ENCODE assay signal across 9 mouse cellular contexts in genomic region chr7:107045833-107046232, GRCm38 (mm10). TPM values are rescaled to one million over a fixed set of nuclear protein-coding genes. Genes with fewer than 3 reads are reported as not detected.
DNase-seq lines count a peak whose midpoint lies in the region; ATAC-seq and TF ChIP-seq lines count a peak whose summit lies in the region.
"Had no signal": no experiment of that assay in that cellular context is flagged by ENCODE, and none has a peak within 500 bp of the region (broad histone marks: within the 10 kb centered on the region; RNA-seq: fewer than 3 reads in every experiment).

No protein-coding gene starts in this region.

- no peak overlapping the region for H3K27ac ChIP-seq in cerebellum, adult 2 months (ENCODE audit: insufficient read depth, low read length)
- H3K27ac ChIP-seq in liver, postnatal 0 days (ENCODE audit: low read depth) = no peak overlapping the region
- no peak overlapping the region for H3K27ac ChIP-seq in liver, embryonic 11.5 days (ENCODE audit: low read depth, low read length)
- no peak overlapping the region for H3K27ac ChIP-seq in hindbrain, embryonic 14.5 days
- H3K27ac ChIP-seq: heart, embryonic 15.5 days had no signal

- H3K4me3 ChIP-seq in cerebellum, adult 2 months (replicated peaks; ENCODE audit: insufficient read depth, low read depth, low read length) = no peak overlapping the region
- H3K4me3 ChIP-seq in liver, postnatal 0 days (ENCODE audit: low read depth, low read length) = no peak overlapping the region
- no peak overlapping the region for H3K4me3 ChIP-seq in liver, embryonic 11.5 days (ENCODE audit: low read depth, low read length)
- H3K4me3 ChIP-seq in hindbrain, embryonic 14.5 days (replicated peaks; ENCODE audit: low read length) = no peak overlapping the region
- H3K4me3 ChIP-seq: heart, embryonic 15.5 days had no signal

- no peak overlapping the region for H3K9ac ChIP-seq in liver, postnatal 0 days (replicated peaks)
- H3K9ac ChIP-seq in liver, embryonic 11.5 days (ENCODE audit: low read depth, low read length) = no peak overlapping the region
- no peak overlapping the region for H3K9ac ChIP-seq in hindbrain, embryonic 14.5 days
- H3K9ac ChIP-seq: heart, embryonic 15.5 days had no signal

- no peaks in the 10 kb centered on the region for H3K36me3 ChIP-seq in liver, postnatal 0 days (replicated peaks; ENCODE audit: insufficient read depth, low read length)
- no peaks in the 10 kb centered on the region for H3K36me3 ChIP-seq in liver, embryonic 11.5 days (ENCODE audit: control insufficient read depth, insufficient read depth, low read length)
- H3K36me3 ChIP-seq in hindbrain, embryonic 14.5 days (replicated peaks; ENCODE audit: control insufficient read depth, insufficient read depth) = no peaks in the 10 kb centered on the region
- H3K36me3 ChIP-seq: heart, embryonic 15.5 days had no signal

- TF ChIP-seq EP300 in liver, postnatal 0 days (IDR thresholded peaks at IDR 0.05; ENCODE audit: low read depth) = no peak

- ATAC-seq in liver, postnatal 0 days = no peak
- no peak for ATAC-seq in liver, embryonic 11.5 days (replicated peaks; ENCODE audit: low FRiP score)
- ATAC-seq in activated CD4-positive, CD25-positive, alpha-beta regulatory T cell, adult 4 months = peak; percentile 46
- peak; percentile 64; the same call in 1 of the 2 replicates for ATAC-seq in hindbrain, embryonic 14.5 days (ENCODE audit: low FRiP score)
- ATAC-seq in erythroid progenitor cell, adult 5-6 weeks (replicated peaks; ENCODE audit: low FRiP score, poor library complexity, severe bottlenecking) = no peak

- DNase-seq in cerebellum, postnatal 10 days = peak; percentile 43 to 67
- no peak for DNase-seq in cerebellum, adult 2 months
- no peak for DNase-seq in liver, postnatal 0 days
- no peak for DNase-seq in liver, embryonic 11.5 days (ENCODE audit: low spot score)
- DNase-seq in hindbrain, embryonic 14.5 days (ENCODE audit: low spot score) = peak; percentile 91
- peak; percentile 70 for DNase-seq in mesoderm, embryonic 11.5 days (ENCODE audit: low read depth, low spot score)

- TF ChIP-seq CTCF in cerebellum, adult 2 months (IDR thresholded peaks at IDR 0.05; ENCODE audit: borderline replicate concordance, insufficient read depth, low read depth, low read length) = no peak
- peak; percentile 63 for TF ChIP-seq CTCF in liver, postnatal 0 days (IDR thresholded peaks at IDR 0.05; ENCODE audit: low read depth)

- 1% methylated on average over 5 of the region's 5 CpGs for WGBS in cerebellum, adult 2 months
- under 1% methylated on average over 5 of the region's 5 CpGs for WGBS in liver, postnatal 0 days (ENCODE audit: insufficient replicate concordance)
- WGBS in liver, embryonic 11.5 days = 4% methylated on average over 5 of the region's 5 CpGs
- WGBS in hindbrain, embryonic 14.5 days = 8% methylated on average over 5 of the region's 5 CpGs

- H3K27me3 ChIP-seq in cerebellum, adult 2 months (ENCODE audit: control insufficient read depth, insufficient read depth, low read length) = no peaks in the 10 kb centered on the region
- no peaks in the 10 kb centered on the region for H3K27me3 ChIP-seq in liver, postnatal 0 days (ENCODE audit: insufficient read depth, low read length)
- no peaks in the 10 kb centered on the region for H3K27me3 ChIP-seq in liver, embryonic 11.5 days (replicated peaks; ENCODE audit: control insufficient read depth, insufficient read depth, low read length)
- no peaks in the 10 kb centered on the region for H3K27me3 ChIP-seq in hindbrain, embryonic 14.5 days (ENCODE audit: control insufficient read depth, insufficient read depth, low read length)
- H3K27me3 ChIP-seq: heart, embryonic 15.5 days had no signal

- H3K4me1 ChIP-seq in cerebellum, adult 2 months (ENCODE audit: control insufficient read depth, insufficient read depth, low read length) = no peaks in the 10 kb centered on the region; the same call in 1 of the 2 replicates
- no peaks in the 10 kb centered on the region for H3K4me1 ChIP-seq in liver, postnatal 0 days (ENCODE audit: insufficient read depth)
- no peaks in the 10 kb centered on the region for H3K4me1 ChIP-seq in liver, embryonic 11.5 days (replicated peaks; ENCODE audit: control insufficient read depth, insufficient read depth, low read length)
- H3K4me1 ChIP-seq in hindbrain, embryonic 14.5 days (replicated peaks; ENCODE audit: control insufficient read depth, insufficient read depth, low read length) = no peaks in the 10 kb centered on the region
- H3K4me1 ChIP-seq: heart, embryonic 15.5 days had no signal

- TF ChIP-seq POLR2A in cerebellum, adult 2 months (IDR thresholded peaks at IDR 0.05; ENCODE audit: borderline replicate concordance, insufficient read depth, low read length) = no peak

- no peak overlapping the region for H3K4me2 ChIP-seq in liver, postnatal 0 days (ENCODE audit: low read depth, low read length)
- H3K4me2 ChIP-seq in liver, embryonic 11.5 days = no peak overlapping the region
- no peak overlapping the region for H3K4me2 ChIP-seq in hindbrain, embryonic 14.5 days (replicated peaks)
- H3K4me2 ChIP-seq: heart, embryonic 15.5 days had no signal

- no peaks in the 10 kb centered on the region for H3K9me3 ChIP-seq in liver, postnatal 0 days (ENCODE audit: low read length)
- H3K9me3 ChIP-seq in liver, embryonic 11.5 days (ENCODE audit: control insufficient read depth, low read length) = no peaks in the 10 kb centered on the region
- H3K9me3 ChIP-seq in hindbrain, embryonic 14.5 days (ENCODE audit: control insufficient read depth, low read length) = no peaks in the 10 kb centered on the region
- H3K9me3 ChIP-seq: heart, embryonic 15.5 days had no signal

RNA-seq across cellular contexts. Expression of gene Olfr713, which starts 14.9 kb away (rescaled TPM):
- not detected in 2 replicates for polyA plus RNA-seq in cerebellum, adult 2 months (2012; rRNA removed)
- not detected in 2 replicates for polyA plus RNA-seq in liver, postnatal 0 days (2015; fragmentation: Nextera tagmentation; extraction: Ambion mirVana)
- not detected in 2 replicates for polyA plus RNA-seq in liver, embryonic 11.5 days (2014; fragmentation: Nextera tagmentation; extraction: Ambion mirVana)
- not detected for polyA plus RNA-seq in activated CD4-positive, CD25-positive, alpha-beta regulatory T cell, adult 4 months (2017; shearing (Covaris generic))
- not detected in 2 replicates for polyA plus RNA-seq in hindbrain, embryonic 14.5 days (2014; fragmentation: Nextera tagmentation; extraction: Ambion mirVana)
- not detected in 2 replicates for total RNA-seq in erythroid progenitor cell, adult 5-6 weeks (2015; ENCODE audit: low replicate concordance)
- total RNA-seq in erythroid progenitor cell, adult 5-6 weeks (2017; ENCODE audit: low replicate concordance) = not detected in 2 replicates
- polyA plus RNA-seq: heart, embryonic 15.5 days had no signal

RNA-seq across cellular contexts. Expression of gene Olfr714, which starts 24.9 kb away (rescaled TPM):
- polyA plus RNA-seq in cerebellum, adult 2 months (2012; rRNA removed) = not detected in 2 replicates
- not detected in 2 replicates for polyA plus RNA-seq in liver, postnatal 0 days (2015; fragmentation: Nextera tagmentation; extraction: Ambion mirVana)
- polyA plus RNA-seq in liver, embryonic 11.5 days (2014; fragmentation: Nextera tagmentation; extraction: Ambion mirVana) = not detected in 2 replicates
- polyA plus RNA-seq in activated CD4-positive, CD25-positive, alpha-beta regulatory T cell, adult 4 months (2017; shearing (Covaris generic)) = not detected
- not detected in 2 replicates for polyA plus RNA-seq in hindbrain, embryonic 14.5 days (2014; fragmentation: Nextera tagmentation; extraction: Ambion mirVana)
- not detected in 2 replicates for total RNA-seq in erythroid progenitor cell, adult 5-6 weeks (2015; ENCODE audit: low replicate concordance)
- total RNA-seq in erythroid progenitor cell, adult 5-6 weeks (2017; ENCODE audit: low replicate concordance) = not detected in 2 replicates
- polyA plus RNA-seq: heart, embryonic 15.5 days had no signal

RNA-seq across cellular contexts. Expression of gene Olfr2, which starts 40.0 kb away (rescaled TPM):
- polyA plus RNA-seq in cerebellum, adult 2 months (2012; rRNA removed) = not detected in 2 replicates
- polyA plus RNA-seq in liver, postnatal 0 days (2015; fragmentation: Nextera tagmentation; extraction: Ambion mirVana) = not detected in 2 replicates
- not detected in 2 replicates for polyA plus RNA-seq in liver, embryonic 11.5 days (2014; fragmentation: Nextera tagmentation; extraction: Ambion mirVana)
- not detected for polyA plus RNA-seq in activated CD4-positive, CD25-positive, alpha-beta regulatory T cell, adult 4 months (2017; shearing (Covaris generic))
- polyA plus RNA-seq in hindbrain, embryonic 14.5 days (2014; fragmentation: Nextera tagmentation; extraction: Ambion mirVana) = not detected in 2 replicates
- total RNA-seq in erythroid progenitor cell, adult 5-6 weeks (2015; ENCODE audit: low replicate concordance) = not detected in 2 replicates
- total RNA-seq in erythroid progenitor cell, adult 5-6 weeks (2017; ENCODE audit: low replicate concordance) = not detected in 2 replicates
- polyA plus RNA-seq: heart, embryonic 15.5 days had no signal

RNA-seq across cellular contexts. Expression of gene Olfr17, which starts 47.2 kb away (rescaled TPM):
- polyA plus RNA-seq in cerebellum, adult 2 months (2012; rRNA removed) = not detected in 2 replicates
- not detected in 2 replicates for polyA plus RNA-seq in liver, postnatal 0 days (2015; fragmentation: Nextera tagmentation; extraction: Ambion mirVana)
- polyA plus RNA-seq in liver, embryonic 11.5 days (2014; fragmentation: Nextera tagmentation; extraction: Ambion mirVana) = not detected in 2 replicates
- polyA plus RNA-seq in activated CD4-positive, CD25-positive, alpha-beta regulatory T cell, adult 4 months (2017; shearing (Covaris generic)) = not detected
- not detected in 2 replicates for polyA plus RNA-seq in hindbrain, embryonic 14.5 days (2014; fragmentation: Nextera tagmentation; extraction: Ambion mirVana)
- not detected in 2 replicates for total RNA-seq in erythroid progenitor cell, adult 5-6 weeks (2015; ENCODE audit: low replicate concordance)
- total RNA-seq in erythroid progenitor cell, adult 5-6 weeks (2017; ENCODE audit: low replicate concordance) = not detected in 2 replicates
- polyA plus RNA-seq: heart, embryonic 15.5 days had no signal

Comparison
In these comparisons a context has a peak if more than half of its experiments do, and no peak if none do; other contexts are left out.
1. DNase-seq: peak in cerebellum, postnatal 10 days (2 of 2), hindbrain, embryonic 14.5 days (single experiment) and mesoderm, embryonic 11.5 days (single experiment); none in cerebellum, adult 2 months (0 of 2), liver, postnatal 0 days (single experiment) and liver, embryonic 11.5 days (single experiment).
2. ATAC-seq: peak in activated CD4-positive, CD25-positive, alpha-beta regulatory T cell, adult 4 months (single experiment) and hindbrain, embryonic 14.5 days (single experiment); none in liver, postnatal 0 days (single experiment), liver, embryonic 11.5 days (single experiment) and erythroid progenitor cell, adult 5-6 weeks (single experiment).